Mouse (Mus musculus) midbrain, embryonic 15.5 days (tissue): ENCODE measurements around the gene Tm4sf5. TPM values are rescaled to one million over a fixed set of nuclear protein-coding genes. Genes with fewer than 3 reads are reported as not detected.
"Not testable (repeated sequence)": the region's sequence is repeated elsewhere in the genome, so short reads cannot be mapped to it uniquely, and the experiment has no call there.

ENCODE experiments used
- ATAC-seq: fragments of 200-750 bp; cut with Nextera tagmentation; replicated peaks from 2 replicates; pipeline ENCODE4 v1.8.0; 2017; ENCODE audit warnings: moderate TSS enrichment
- H3K27ac ChIP-seq: fragments of 300-500 bp; sonication (generic); 2 replicates; pipeline ENCODE4 v1.5.1; 2015; ENCODE audit warnings: mild to moderate bottlenecking, inconsistent platforms
- H3K27me3 ChIP-seq: fragments of 300-500 bp; sonication (generic); replicated peaks from 2 replicates; pipeline ENCODE4 v1.6.1; 2015; ENCODE audit warnings: inconsistent platforms
- H3K36me3 ChIP-seq: fragments of 300-500 bp; sonication (generic); replicated peaks from 2 replicates; pipeline ENCODE4 v1.6.1; 2015; ENCODE audit warnings: inconsistent platforms
- H3K4me1 ChIP-seq: fragments of 300-500 bp; sonication (generic); 2 replicates; pipeline ENCODE4 v1.6.1; 2015; ENCODE audit warnings: inconsistent platforms
- H3K4me2 ChIP-seq: fragments of 300-500 bp; sonication (generic); 2 replicates; pipeline ENCODE4 v1.6.1; 2015; ENCODE audit warnings: inconsistent platforms, mild to moderate bottlenecking, moderate library complexity
- H3K4me3 ChIP-seq: fragments of 300-500 bp; sonication (generic); 2 replicates; pipeline ENCODE4 v1.5.1; 2015; ENCODE audit warnings: mild to moderate bottlenecking, inconsistent platforms
- H3K9ac ChIP-seq: fragments of 300-500 bp; sonication (generic); 2 replicates; pipeline ENCODE4 v1.6.1; 2015; ENCODE audit warnings: mild to moderate bottlenecking, inconsistent platforms
- H3K9me3 ChIP-seq: fragments of 300-500 bp; sonication (generic); 2 replicates; pipeline ENCODE4 v1.6.1; 2016; ENCODE audit warnings: inconsistent platforms
- WGBS: fragments of 180-500 bp; shearing (Covaris S2); methylation state at CpG from one replicate; pipeline ENCODE4 v1.1.7; 2015; ENCODE audit warnings: mixed read lengths; 5-methylcytosine and 5-hydroxymethylcytosine counted together
- polyA plus RNA-seq: library from polyadenylated mRNA; unstranded; fragments of >200 nt; fragmentation: Nextera tagmentation; extraction: Ambion mirVana; gene quantifications from 2 replicates; pipeline ENCODE4 v1.2.1, GENCODE M21; 2015

Tm4sf5 gene
- polyA plus RNA-seq = 3.8 and 4.0 TPM in 2 replicates

- H3K36me3 ChIP-seq = no peaks in the 10 kb centered on the region
- WGBS = 83% methylated on average over 9 of the region's 9 CpGs
- ATAC-seq = no peak
These were observed at the start of gene Tm4sf5 for GRCm38 (mm10) chr11:70504970-70505369. Gene Tm4sf5, plus strand, starts transcription at chr11:70505244.

DNA sequence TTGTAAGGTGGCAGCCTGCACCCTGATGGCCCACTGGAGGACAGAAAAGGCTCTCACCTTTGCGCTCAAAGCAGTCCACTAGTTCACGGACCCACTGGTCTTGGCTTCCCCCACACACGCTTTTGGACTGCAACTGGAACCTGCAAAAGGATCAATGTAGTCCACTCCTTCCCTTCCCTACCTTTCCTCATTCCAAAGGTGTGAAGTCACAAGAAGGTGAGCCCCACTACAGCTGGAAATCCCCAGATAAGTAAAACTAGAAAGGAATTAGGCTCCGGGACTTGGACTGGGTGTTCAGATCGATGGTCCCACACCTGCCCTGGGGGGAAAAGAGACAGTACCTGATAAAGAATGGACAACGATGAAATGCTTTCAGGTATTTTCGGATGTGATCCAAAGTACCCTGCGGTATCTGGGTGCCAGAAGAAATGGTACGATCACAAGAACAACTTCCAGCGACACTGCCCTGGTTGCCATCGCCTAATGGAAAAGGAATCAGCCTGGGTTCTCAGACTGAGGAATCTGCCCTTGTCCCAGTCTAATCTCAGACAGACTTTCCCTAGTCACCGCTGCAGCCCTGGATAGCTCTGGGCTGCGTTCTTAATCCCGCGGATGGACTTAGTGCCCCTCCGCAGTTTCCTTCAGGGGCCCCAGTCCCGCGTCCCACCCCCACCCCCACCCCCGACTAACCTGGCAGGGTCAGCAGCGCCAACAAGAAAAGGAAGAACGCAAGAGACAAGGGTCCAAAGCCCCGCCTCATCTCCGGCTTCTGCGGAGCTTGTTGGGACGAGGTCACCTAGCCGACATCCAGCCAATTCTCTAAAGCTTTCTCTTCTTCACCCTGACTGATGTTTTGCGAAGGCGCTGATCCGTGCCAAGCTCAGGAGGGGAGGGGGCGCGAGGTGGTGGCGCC, 46.1 kb upstream of the Tm4sf5 start, which contains the start of gene Zmynd15:
Zmynd15 (plus strand) TSS at position 746 of the 913 bp plus-strand sequence.
- Histone ChIP-seq H3K4me2 (peak within 1 kb of the TSS; percentile 57), H3K36me3 (no peaks in the 10 kb centered on the region), H3K4me1 (peaks cover 9% of the 10 kb centered on the region), H3K4me3 (peak within 1 kb of the TSS; percentile 32), H3K27ac (no peak within 1 kb of the TSS), H3K9ac (0 out of 2 replicates have a peak within 1 kb of the TSS, but pooled peaks have one; percentile 2), H3K27me3 (peaks cover 30% of the 10 kb centered on the region), H3K9me3 (no peaks in the 10 kb centered on the region)
- ATAC-seq = no peak
- 21% methylated on average over 32 of the region's 32 CpGs for WGBS

More at GRCm38 (mm10) chr11:70504970-70505369, at the start of gene Tm4sf5:
- H3K27ac ChIP-seq = no peak within 1 kb of the TSS
- peaks cover 5% of the 10 kb centered on the region for H3K4me1 ChIP-seq
- no peak within 1 kb of the TSS for H3K4me3 ChIP-seq
- no peaks in the 10 kb centered on the region for H3K9me3 ChIP-seq
- H3K9ac ChIP-seq = no peak within 1 kb of the TSS
- H3K27me3 ChIP-seq = no peaks in the 10 kb centered on the region
- no peak within 1 kb of the TSS for H3K4me2 ChIP-seq

GRCm38 (mm10) chr11:70459601-70460101, 45.4 kb upstream of the Tm4sf5 start, which contains the start of gene Cxcl16:
Gene Cxcl16, minus strand, starts transcription at chr11:70459984.
- Histone ChIP-seq H3K9me3 (no peaks in the 10 kb centered on the region), H3K9ac (0 out of 2 replicates have a peak within 1 kb of the TSS, but pooled peaks have one; percentile 2), H3K4me1 (peaks cover 9% of the 10 kb centered on the region), H3K27me3 (peaks cover 34% of the 10 kb centered on the region), H3K4me3 (peak within 1 kb of the TSS; percentile 32), H3K27ac (no peak within 1 kb of the TSS), H3K4me2 (peak within 1 kb of the TSS; percentile 57), H3K36me3 (no peaks in the 10 kb centered on the region)
- WGBS = 5% methylated on average over 30 of the region's 30 CpGs
- ATAC-seq = no peak

DNA sequence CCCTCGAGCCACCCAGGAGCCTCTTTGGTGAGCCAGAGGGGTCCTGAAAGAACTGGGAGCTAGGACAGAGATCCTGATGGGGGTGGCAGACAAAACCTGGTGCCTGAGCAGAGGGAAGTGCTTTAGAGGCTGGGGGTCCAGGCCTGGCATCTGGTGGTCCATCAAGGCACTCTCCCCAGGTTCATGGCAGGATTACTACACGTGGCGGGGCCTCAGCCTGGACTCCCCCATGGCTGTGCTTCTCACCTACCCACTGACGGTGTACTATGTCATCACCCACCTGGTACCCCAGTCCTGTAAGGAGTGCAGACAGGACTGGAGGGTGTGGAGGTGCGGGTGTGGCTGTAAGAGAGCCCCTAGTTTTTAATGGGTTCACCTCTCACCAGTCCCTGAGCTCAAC, 41.1 kb upstream of the Tm4sf5 start:
- no peaks in the 10 kb centered on the region for H3K9me3 ChIP-seq
- H3K4me3 ChIP-seq = no peak overlapping the region
- no peaks in the 10 kb centered on the region for H3K36me3 ChIP-seq
- no peak for ATAC-seq
- peaks cover 12% of the 10 kb centered on the region for H3K4me1 ChIP-seq
- no peak overlapping the region for H3K27ac ChIP-seq
- peaks cover 31% of the 10 kb centered on the region for H3K27me3 ChIP-seq
- whole genome bisulfite sequencing = 70% methylated on average over 5 of the region's 5 CpGs
- no peak overlapping the region for H3K9ac ChIP-seq
- H3K4me2 ChIP-seq = no peak overlapping the region

DNA sequence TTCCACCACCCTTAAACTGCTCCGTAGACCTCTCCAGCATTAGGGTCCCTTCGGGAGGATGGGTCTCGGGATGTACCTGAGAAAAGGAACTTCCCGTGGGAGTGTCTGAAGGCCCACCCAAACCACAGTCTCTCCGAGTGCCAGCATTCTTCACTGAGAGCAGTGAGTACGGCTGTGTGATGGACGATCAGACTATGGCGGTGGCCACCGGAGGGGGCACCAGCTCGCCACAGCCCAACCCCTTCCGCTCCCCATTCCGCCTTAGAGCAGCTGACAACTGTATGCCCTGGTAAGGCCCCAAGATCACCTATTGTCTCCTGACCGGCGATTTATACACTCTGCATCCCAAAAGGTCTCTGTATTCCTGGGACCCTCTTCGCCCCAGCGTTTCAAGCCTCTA, 39.8 kb upstream of the Tm4sf5 start:
- peaks cover 6% of the 10 kb centered on the region; the same call in 1 of the 2 replicates for H3K4me1 ChIP-seq
- 28% methylated on average over 16 of the region's 16 CpGs for WGBS
- H3K27ac ChIP-seq = no peak overlapping the region
- no peaks in the 10 kb centered on the region for H3K36me3 ChIP-seq
- peaks cover 21% of the 10 kb centered on the region for H3K27me3 ChIP-seq
- H3K9ac ChIP-seq = no peak overlapping the region
- no peaks in the 10 kb centered on the region for H3K9me3 ChIP-seq
- no peak for ATAC-seq
- no peak overlapping the region; the same call in 1 of the 2 replicates for H3K4me3 ChIP-seq
- H3K4me2 ChIP-seq = peak overlapping the region; percentile 39; the same call in 1 of the 2 replicates

DNA sequence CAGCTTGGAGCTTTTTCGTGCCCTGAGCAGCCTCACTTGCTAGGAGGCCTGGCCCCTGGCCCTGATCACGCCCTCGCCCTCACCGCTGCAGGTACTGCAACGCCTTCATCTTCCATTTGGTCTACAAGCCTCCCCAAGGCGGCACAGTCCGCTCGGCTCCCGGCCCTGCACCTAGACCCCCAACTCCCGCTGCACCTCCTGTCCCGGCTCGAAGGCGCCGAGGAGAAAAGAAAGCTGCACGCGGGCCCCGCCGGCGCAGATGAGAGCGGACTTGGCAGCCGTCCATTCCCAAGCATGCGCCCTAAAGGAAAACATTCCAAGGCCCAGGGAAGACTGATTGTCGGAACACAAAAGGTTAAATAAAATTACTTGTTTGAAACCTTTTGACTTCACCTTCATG, 39.2 kb upstream of the Tm4sf5 start:
- peak overlapping the region; percentile 39 for H3K4me2 ChIP-seq
- no peaks in the 10 kb centered on the region for H3K9me3 ChIP-seq
- no peak overlapping the region for H3K27ac ChIP-seq
- no peaks in the 10 kb centered on the region for H3K36me3 ChIP-seq
- H3K9ac ChIP-seq = no peak overlapping the region
- peaks cover 15% of the 10 kb centered on the region; the same call in 1 of the 2 replicates for H3K27me3 ChIP-seq
- no peak overlapping the region; the same call in 1 of the 2 replicates for H3K4me3 ChIP-seq
- WGBS = 12% methylated on average over 23 of the region's 23 CpGs
- H3K4me1 ChIP-seq = peaks cover 6% of the 10 kb centered on the region; the same call in 1 of the 2 replicates
- no peak for ATAC-seq

DNA sequence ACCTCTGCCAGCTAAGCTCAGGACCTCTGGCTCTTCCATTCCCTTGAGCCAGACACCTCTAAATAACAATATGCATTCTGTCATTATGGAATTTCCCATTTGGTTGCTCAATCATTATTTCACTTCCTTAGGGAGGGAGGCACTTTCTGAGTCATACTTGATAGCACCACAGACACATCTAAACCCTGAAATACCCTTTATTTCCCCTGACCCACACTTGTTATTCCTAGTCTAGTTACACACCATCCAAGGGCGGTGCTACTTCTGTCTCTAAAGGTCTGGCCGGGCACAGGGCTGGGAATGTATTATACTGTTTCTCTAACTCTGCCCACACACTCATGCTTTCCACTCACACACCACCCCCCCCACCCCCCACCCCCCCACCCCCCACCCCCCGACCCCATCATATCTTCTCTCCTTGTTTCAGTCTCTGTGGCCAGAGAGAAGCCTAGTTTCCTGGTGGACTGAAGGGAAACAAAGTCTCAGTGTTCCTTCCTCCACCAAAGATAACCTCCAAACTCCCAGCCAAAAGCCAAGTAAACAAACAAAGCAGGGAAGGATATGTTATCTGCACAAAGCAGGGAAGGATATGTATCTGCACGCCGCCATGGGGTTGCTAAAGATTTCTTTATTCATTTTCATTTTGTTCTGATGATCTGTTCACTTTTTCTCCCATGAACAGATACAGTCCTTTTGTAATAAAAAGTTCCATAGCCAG, 37.0 kb upstream of the Tm4sf5 start:
- no peaks in the 10 kb centered on the region for H3K9me3 ChIP-seq
- ATAC-seq = no peak
- no peak overlapping the region for H3K4me2 ChIP-seq
- H3K9ac ChIP-seq = no peak overlapping the region
- 84% methylated on average over 5 of the region's 5 CpGs for WGBS
- no peaks in the 10 kb centered on the region for H3K36me3 ChIP-seq
- H3K27ac ChIP-seq = no peak overlapping the region
- peaks cover 6% of the 10 kb centered on the region; the same call in 1 of the 2 replicates for H3K4me1 ChIP-seq
- no peak overlapping the region for H3K4me3 ChIP-seq
- peaks cover 15% of the 10 kb centered on the region; the same call in 1 of the 2 replicates for H3K27me3 ChIP-seq

DNA sequence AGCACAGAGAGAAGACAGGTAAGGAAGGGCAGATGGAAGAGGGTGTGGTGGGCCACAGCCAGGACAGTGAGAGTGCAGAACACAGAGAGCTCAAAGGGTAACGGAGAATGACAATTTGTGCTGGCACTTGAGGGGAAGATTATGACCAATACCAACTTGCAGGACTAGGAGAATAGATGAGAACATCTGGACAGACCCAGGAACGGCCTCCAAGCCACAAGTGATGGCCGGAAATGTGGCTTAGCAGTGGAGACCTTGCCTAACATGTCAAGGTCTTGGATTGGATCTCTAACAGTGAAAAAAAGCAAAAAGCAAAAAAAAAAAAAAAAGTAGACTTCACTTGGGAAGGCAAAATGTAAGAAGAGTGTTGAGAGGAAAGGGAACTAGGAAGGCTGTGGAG, 35.3 kb upstream of the Tm4sf5 start:
- no peaks in the 10 kb centered on the region for H3K9me3 ChIP-seq
- peaks cover 6% of the 10 kb centered on the region; the same call in 1 of the 2 replicates for H3K27me3 ChIP-seq
- H3K9ac ChIP-seq = no peak overlapping the region
- H3K4me2 ChIP-seq = no peak overlapping the region
- 91% methylated on average over 3 of the region's 3 CpGs for WGBS
- H3K4me1 ChIP-seq = peaks cover 6% of the 10 kb centered on the region; the same call in 1 of the 2 replicates
- no peaks in the 10 kb centered on the region for H3K36me3 ChIP-seq
- ATAC-seq = no peak
- H3K27ac ChIP-seq = no peak overlapping the region
- H3K4me3 ChIP-seq = no peak overlapping the region

DNA sequence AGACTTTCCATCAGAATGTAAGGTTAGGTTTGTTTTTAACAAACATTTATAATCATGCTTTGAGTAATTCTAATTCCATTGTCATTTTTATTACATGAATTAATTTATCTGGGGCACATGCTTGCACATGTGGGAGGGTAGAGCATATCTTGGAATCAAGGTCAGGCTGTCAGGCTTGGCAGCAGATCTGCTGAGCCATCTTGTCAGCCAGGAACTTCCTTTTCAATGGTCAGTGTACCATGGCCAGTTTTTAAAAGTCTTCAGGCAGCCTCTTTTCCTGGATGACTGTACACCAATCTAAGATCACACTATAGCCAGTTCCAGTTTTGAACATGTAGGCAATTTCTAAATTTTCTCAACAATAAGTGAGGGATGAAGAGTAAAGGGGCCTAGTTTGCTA, 32.3 kb upstream of the Tm4sf5 start:
- H3K9ac ChIP-seq = no peak overlapping the region
- ATAC-seq = no peak
- H3K4me3 ChIP-seq = no peak overlapping the region
- no peaks in the 10 kb centered on the region for H3K9me3 ChIP-seq
- no peak overlapping the region for H3K4me2 ChIP-seq
- H3K36me3 ChIP-seq = no peaks in the 10 kb centered on the region
- no peak overlapping the region for H3K27ac ChIP-seq
- no peaks in the 10 kb centered on the region for H3K4me1 ChIP-seq
- no peaks in the 10 kb centered on the region for H3K27me3 ChIP-seq

GRCm38 (mm10) chr11:70473291-70473690, 31.8 kb upstream of the Tm4sf5 start:
- not testable (repeated sequence) for ATAC-seq, H3K9ac ChIP-seq, H3K27ac ChIP-seq, H3K9me3 ChIP-seq, H3K4me3 ChIP-seq, H3K27me3 ChIP-seq, H3K36me3 ChIP-seq, H3K4me2 ChIP-seq, H3K4me1 ChIP-seq
- 89% methylated on average over 5 of the region's 5 CpGs for WGBS

DNA sequence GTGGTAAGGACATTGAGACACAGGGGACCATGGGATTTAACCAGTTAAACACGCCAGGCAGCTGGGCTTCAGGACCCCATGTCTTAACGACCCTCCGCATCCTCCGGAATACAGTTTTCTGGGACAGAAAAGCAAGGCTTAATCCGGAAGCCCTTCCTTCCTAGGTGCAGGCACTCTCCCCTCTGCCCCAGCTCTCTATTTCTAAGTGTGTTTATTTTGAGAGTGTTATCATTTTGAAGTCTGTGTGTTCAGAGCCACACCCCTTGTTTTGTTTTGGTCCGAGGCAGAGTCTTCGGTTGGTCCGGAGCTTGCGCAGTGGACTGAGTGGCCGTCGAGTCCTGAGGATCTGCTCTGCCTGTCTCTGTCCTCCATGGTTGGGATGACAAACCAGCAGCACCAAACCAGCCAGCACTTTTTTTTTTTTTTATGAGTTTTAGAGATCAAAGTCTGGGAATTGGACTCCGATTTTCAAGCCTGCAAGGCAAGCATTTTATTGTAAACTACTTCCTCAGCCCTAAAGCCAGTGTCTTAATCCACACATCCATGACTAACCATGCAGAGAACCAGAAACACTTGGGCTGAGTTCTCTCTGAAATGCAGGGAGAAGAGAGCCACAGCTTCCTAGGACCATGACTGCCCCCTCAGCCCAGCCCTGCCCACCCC, 30.0 kb upstream of the Tm4sf5 start:
- no peak overlapping the region for H3K4me3 ChIP-seq
- ATAC-seq = no peak
- no peaks in the 10 kb centered on the region for H3K27me3 ChIP-seq
- 72% methylated on average over 12 of the region's 12 CpGs for WGBS
- no peaks in the 10 kb centered on the region for H3K36me3 ChIP-seq
- H3K9ac ChIP-seq = no peak overlapping the region
- H3K27ac ChIP-seq = no peak overlapping the region
- no peaks in the 10 kb centered on the region for H3K4me1 ChIP-seq
- H3K9me3 ChIP-seq = no peaks in the 10 kb centered on the region
- no peak overlapping the region for H3K4me2 ChIP-seq
